8 mouse cellular contexts compared by ENCODE assay signal in the genomic region with DNA sequence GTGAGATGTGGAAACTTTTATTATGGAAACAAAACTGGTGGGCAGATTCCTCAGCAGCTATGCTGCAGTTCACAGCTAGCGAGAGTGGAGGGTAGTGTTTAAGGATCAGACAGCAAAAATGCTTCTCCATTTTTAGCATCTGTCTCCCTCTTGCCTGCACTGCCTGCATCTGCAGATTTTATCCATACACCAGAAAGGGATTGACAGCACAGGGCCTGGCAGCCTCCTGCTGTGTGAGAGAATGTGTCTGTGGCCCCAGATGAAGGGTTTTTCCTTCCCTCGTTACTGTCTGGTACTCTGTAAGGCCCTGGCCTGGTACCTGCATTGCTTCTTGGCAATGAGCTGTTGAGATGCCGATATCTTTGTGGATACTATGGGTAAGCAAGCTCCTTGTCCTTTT. TPM values are rescaled to one million over a fixed set of nuclear protein-coding genes. Genes with fewer than 3 reads are reported as not detected.
DNase-seq lines count a peak whose midpoint lies in the region; ATAC-seq lines count a peak whose summit lies in the region.
"Had no signal": no experiment of that assay in that cellular context is flagged by ENCODE, and none has a peak within 500 bp of the region (broad histone marks: within the 10 kb centered on the region; RNA-seq: fewer than 3 reads in every experiment).

No protein-coding gene starts in this region.

- H3K4me3 ChIP-seq in liver, embryonic 11.5 days (ENCODE audit: low read depth, low read length) = no peak overlapping the region
- 0 out of 2 replicates have a peak overlapping the region, but pooled peaks have one; percentile 12 for H3K4me3 ChIP-seq in stomach, embryonic 15.5 days (replicated peaks)

- intact Hi-C loops in left cerebral cortex, postnatal 4 days (cut with DNase I) = loop anchor here (10.0 kb wide), 2 partner anchors 94 to 136 kb away; no protein-coding TSS in a partner anchor

- DNase-seq in liver, embryonic 11.5 days (ENCODE audit: low spot score) = no peak
- DNase-seq in liver = no peak
- peak; percentile 4 for DNase-seq in left cerebral cortex, postnatal 4 days
- no peak for DNase-seq in Muller cell, postnatal 12 days (ENCODE audit: inconsistent ontology term)
- DNase-seq in thymus, postnatal 4 days = no peak
- DNase-seq: adrenal gland, postnatal 36 days had no signal

- no peak for ATAC-seq in liver, embryonic 11.5 days (replicated peaks; ENCODE audit: low FRiP score)
- ATAC-seq in frontal cortex, adult (ENCODE audit: low TSS enrichment) = peak; percentile 28; the same call in 1 of the 2 replicates
- no peak for ATAC-seq in stomach, embryonic 15.5 days (ENCODE audit: insufficient read depth, low FRiP score, low read depth)

- peaks cover 5% of the 10 kb centered on the region for H3K27me3 ChIP-seq in liver, embryonic 11.5 days (replicated peaks; ENCODE audit: control insufficient read depth, insufficient read depth, low read length)
- no peaks in the 10 kb centered on the region for H3K27me3 ChIP-seq in stomach, embryonic 15.5 days (replicated peaks)

- 0 out of 2 replicates have a peak overlapping the region, but pooled peaks have one; percentile 4 for H3K4me2 ChIP-seq in liver, embryonic 11.5 days
- H3K4me2 ChIP-seq in stomach, embryonic 15.5 days = no peak overlapping the region

- H3K4me1 ChIP-seq in liver, embryonic 11.5 days (replicated peaks; ENCODE audit: control insufficient read depth, insufficient read depth, low read length) = no peaks in the 10 kb centered on the region
- H3K4me1 ChIP-seq in stomach, embryonic 15.5 days = peaks cover 8% of the 10 kb centered on the region; the same call in 1 of the 2 replicates

- H3K36me3 ChIP-seq in liver, embryonic 11.5 days (ENCODE audit: control insufficient read depth, insufficient read depth, low read length) = no peaks in the 10 kb centered on the region; the same call in 1 of the 2 replicates
- H3K36me3 ChIP-seq in stomach, embryonic 15.5 days = peaks cover 13% of the 10 kb centered on the region

- no peaks in the 10 kb centered on the region for H3K9me3 ChIP-seq in liver, embryonic 11.5 days (ENCODE audit: control insufficient read depth, low read length)
- no peaks in the 10 kb centered on the region for H3K9me3 ChIP-seq in stomach, embryonic 15.5 days

- 75% methylated on average over 3 of the region's 3 CpGs for WGBS in liver, embryonic 11.5 days
- WGBS in stomach, embryonic 15.5 days = 77% methylated on average over 3 of the region's 3 CpGs

- H3K27ac ChIP-seq in liver, embryonic 11.5 days (ENCODE audit: low read depth, low read length) = no peak overlapping the region
- H3K27ac ChIP-seq in stomach, embryonic 15.5 days = no peak overlapping the region

- no peak overlapping the region for H3K9ac ChIP-seq in liver, embryonic 11.5 days (ENCODE audit: low read depth, low read length)
- no peak overlapping the region for H3K9ac ChIP-seq in stomach, embryonic 15.5 days

RNA-seq across cellular contexts. Expression of gene Lpgat1, which starts 2.8 kb away (rescaled TPM):
- 22.1 and 25.5 TPM in 2 replicates for polyA plus RNA-seq in liver, embryonic 11.5 days (2014; fragmentation: Nextera tagmentation; extraction: Ambion mirVana)
- total RNA-seq in left cerebral cortex, postnatal 4 days (2021) = 10 to 100 TPM; 91.7 to 92.3 TPM
- 32.6 and 40.4 TPM in 2 replicates for polyA plus RNA-seq in stomach, embryonic 15.5 days (2015; fragmentation: Nextera tagmentation; extraction: Ambion mirVana)
